Mouse (Mus musculus): ENCODE measurements around the gene Morc1. TPM values are rescaled to one million over a fixed set of nuclear protein-coding genes. Genes with fewer than 3 reads are reported as not detected.

Morc1 gene
- total and polyA plus RNA-seq, 3 experiments = 0.64 TPM; not detected in 2

DNA sequence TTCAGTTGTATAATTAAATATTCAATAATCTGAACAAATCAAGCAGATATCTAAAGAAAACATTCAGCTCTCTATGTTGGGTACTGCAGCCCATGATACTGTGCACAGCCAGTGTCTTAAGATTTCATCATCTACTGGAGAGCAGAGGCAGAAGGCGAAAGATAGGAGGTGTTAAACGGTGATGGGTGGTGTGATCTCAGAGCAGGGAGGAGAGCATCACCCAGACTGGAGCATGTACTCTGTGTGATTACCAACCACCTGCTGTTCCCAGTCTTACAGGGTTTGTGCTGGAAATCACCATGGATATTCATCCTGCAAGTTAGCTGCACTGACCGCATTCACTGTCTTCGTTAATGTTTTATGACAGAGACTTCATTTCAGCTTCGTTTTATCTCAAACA lies 106.1 kb downstream of the Morc1 start:
- H3K9me3 ChIP-seq (replicated peaks; ENCODE audit: low read length) = peaks cover 29% of the 10 kb centered on the region
- H3K27ac ChIP-seq (ENCODE audit: insufficient read depth, low read depth) = no peak overlapping the region
- TF ChIP-seq IRF4 (IDR thresholded peaks at IDR 0.05; ENCODE audit: low read depth, low read length) (no peak), UBTF (IDR thresholded peaks at IDR 0.05; ENCODE audit: low read depth, low read length) (no peak), E2F4 (IDR thresholded peaks at IDR 0.05; ENCODE audit: insufficient replicate concordance, low read depth, low read length) (no peak), ETS1 (conservative IDR thresholded peaks at IDR 0.05; ENCODE audit: low read depth, low read length) (no peak), RAD21 (IDR thresholded peaks at IDR 0.05; ENCODE audit: low read depth, low read length) (no peak), SMC3 (IDR thresholded peaks at IDR 0.05; ENCODE audit: low read depth, low read length) (no peak), MAFK (IDR thresholded peaks at IDR 0.05; ENCODE audit: insufficient replicate concordance, low read length) (no peak), ZMIZ1 (IDR thresholded peaks at IDR 0.05; ENCODE audit: low read depth, low read length) (no peak), MYC (IDR thresholded peaks at IDR 0.05; ENCODE audit: low read depth, low read length) (no peak), GABPA (IDR thresholded peaks at IDR 0.05; ENCODE audit: insufficient replicate concordance, low read depth, low read length) (no peak), RCOR1 (conservative IDR thresholded peaks at IDR 0.05; ENCODE audit: low read depth, low read length) (no peak)
- in situ Hi-C loops (cut with MboI; ENCODE audit: low pct_ligation_motif_present, low pct_unique_long_range_greater_than_20kb, low sequenced_read_pairs) = no loop called here
- H3K79me2 ChIP-seq (replicated peaks; ENCODE audit: control insufficient read depth, extremely low read depth, insufficient read depth, poor library complexity, severe bottlenecking) = no peaks in the 10 kb centered on the region
- H3K4me3 ChIP-seq (replicated peaks in 1 of 3; ENCODE audit: low read depth in 2 of 3, low read length in 2 of 3, poor library complexity in 1 of 3) = no peak overlapping the region
- H3K4me1 ChIP-seq (ENCODE audit: control insufficient read depth in 1 of 2, insufficient read depth in 2 of 2) = no peaks in the 10 kb centered on the region
- H3K4me2 ChIP-seq (ENCODE audit: insufficient read depth, low read depth, poor library complexity, severe bottlenecking) = no peak overlapping the region
- no peaks in the 10 kb centered on the region for H3K27me3 ChIP-seq (replicated peaks)
- no peaks in the 10 kb centered on the region for H3K36me3 ChIP-seq (replicated peaks in 1 of 2; ENCODE audit: control insufficient read depth in 1 of 2, insufficient read depth in 1 of 2, low read length in 1 of 2)
- H3K9ac ChIP-seq (ENCODE audit: insufficient read depth, low read depth) = no peak overlapping the region
- dilution Hi-C loops (cut with MboI; ENCODE audit: extremely low pct_ligation_motif_present, extremely low pct_unique_long_range_greater_than_20kb, low sequenced_read_pairs) = no loop called here
- no peak for DNase-seq (ENCODE audit: extremely low read depth)

DNA sequence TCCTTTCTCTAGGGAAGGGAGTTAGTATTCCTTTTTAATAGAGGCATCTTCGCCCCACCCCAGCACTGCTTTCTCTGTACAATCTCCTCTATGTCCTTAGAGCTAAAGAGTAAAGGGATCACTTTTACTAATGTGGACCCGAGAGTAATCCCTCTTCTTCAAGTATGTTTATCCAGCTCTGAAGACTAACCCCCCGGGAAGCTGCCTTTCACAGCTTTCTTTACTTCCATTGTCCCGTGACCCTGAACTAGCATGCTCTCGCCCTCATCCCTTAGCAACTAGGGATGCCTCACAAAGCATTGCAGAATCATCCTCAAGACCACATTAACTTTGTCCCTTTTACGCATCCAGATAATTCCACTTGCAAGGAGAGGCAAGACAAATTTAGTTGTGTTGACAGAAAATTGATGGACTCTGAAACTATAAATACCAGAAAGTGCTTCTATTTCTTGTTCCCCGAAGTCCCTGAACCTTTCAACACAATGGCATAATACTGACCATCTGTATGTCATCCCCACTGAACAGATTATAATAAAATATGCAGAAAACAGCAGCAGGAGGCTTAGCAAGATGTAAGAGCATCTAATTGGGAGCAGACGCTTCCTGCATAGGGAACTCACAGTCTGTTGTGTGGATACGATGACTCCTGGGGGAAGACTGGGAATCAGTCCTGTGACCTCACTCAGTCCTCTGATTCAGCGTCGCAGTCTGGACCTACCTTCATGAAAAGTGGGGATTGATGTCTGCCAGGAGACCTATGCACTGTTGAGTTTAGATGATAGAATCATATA lies 131.4 kb downstream of the Morc1 start:
- no peak for TF ChIP-seq USF1 (IDR thresholded peaks at IDR 0.05; ENCODE audit: low read depth, low read length)
- no peak for TF ChIP-seq PAX5 (IDR thresholded peaks at IDR 0.05; ENCODE audit: low read length)
- TF ChIP-seq ELF1 (IDR thresholded peaks at IDR 0.05; ENCODE audit: low read depth, low read length) = no peak
- no peak for TF ChIP-seq BHLHE40 (IDR thresholded peaks at IDR 0.05; ENCODE audit: low read depth, low read length)
- no peak for TF ChIP-seq MEF2A (IDR thresholded peaks at IDR 0.05; ENCODE audit: borderline replicate concordance, low read depth, low read length)
- TF ChIP-seq SMC3 (IDR thresholded peaks at IDR 0.05; ENCODE audit: low read depth, low read length) = no peak
- no peak for TF ChIP-seq MAZ (IDR thresholded peaks at IDR 0.05; ENCODE audit: low read depth, low read length)
- TF ChIP-seq RCOR1 (conservative IDR thresholded peaks at IDR 0.05; ENCODE audit: low read depth, low read length) = no peak
- no peak for TF ChIP-seq CHD1 (IDR thresholded peaks at IDR 0.05; ENCODE audit: low read depth, low read length)
- TF ChIP-seq POLR2A (IDR thresholded peaks at IDR 0.05; ENCODE audit: low read depth, low read length) = no peak
- TF ChIP-seq GABPA (IDR thresholded peaks at IDR 0.05; ENCODE audit: insufficient replicate concordance, low read depth, low read length) = no peak
- no peak for TF ChIP-seq ZKSCAN1 (IDR thresholded peaks at IDR 0.05; ENCODE audit: borderline replicate concordance, low read depth, low read length)
- no peak for TF ChIP-seq NRF1 (IDR thresholded peaks at IDR 0.05; ENCODE audit: low read depth, low read length)
- no peak for TF ChIP-seq SIN3A (IDR thresholded peaks at IDR 0.05; ENCODE audit: low read length)
- no peak for TF ChIP-seq MAFK (IDR thresholded peaks at IDR 0.05; ENCODE audit: insufficient replicate concordance, low read length)
- no peak for TF ChIP-seq NELFE (IDR thresholded peaks at IDR 0.05; ENCODE audit: low read depth, low read length)
- TF ChIP-seq UBTF (IDR thresholded peaks at IDR 0.05; ENCODE audit: low read depth, low read length) = no peak
- H3K79me2 ChIP-seq (replicated peaks; ENCODE audit: control insufficient read depth, extremely low read depth, insufficient read depth, poor library complexity, severe bottlenecking) = no peaks in the 10 kb centered on the region
- no peak overlapping the region for H3K4me2 ChIP-seq (ENCODE audit: insufficient read depth, low read depth, poor library complexity, severe bottlenecking)
- no peak overlapping the region for H3K27ac ChIP-seq (ENCODE audit: insufficient read depth, low read depth)
- H3K36me3 ChIP-seq (replicated peaks in 1 of 2; ENCODE audit: control insufficient read depth in 1 of 2, insufficient read depth in 1 of 2, low read length in 1 of 2) = no peaks in the 10 kb centered on the region
- H3K4me1 ChIP-seq (ENCODE audit: control insufficient read depth in 1 of 2, insufficient read depth in 2 of 2) = no peaks in the 10 kb centered on the region
- no peaks in the 10 kb centered on the region for H3K27me3 ChIP-seq (replicated peaks)
- no peak overlapping the region for H3K4me3 ChIP-seq (replicated peaks in 1 of 3; ENCODE audit: low read depth in 2 of 3, low read length in 2 of 3, poor library complexity in 1 of 3)
- peaks cover 61% of the 10 kb centered on the region for H3K9me3 ChIP-seq (replicated peaks; ENCODE audit: low read length)
- DNase-seq (ENCODE audit: extremely low read depth) = no peak
- in situ Hi-C loops (cut with MboI; ENCODE audit: low pct_ligation_motif_present, low pct_unique_long_range_greater_than_20kb, low sequenced_read_pairs) (no loop called here), dilution Hi-C loops (cut with MboI; ENCODE audit: extremely low pct_ligation_motif_present, extremely low pct_unique_long_range_greater_than_20kb, low sequenced_read_pairs) (no loop called here)
- H3K9ac ChIP-seq (ENCODE audit: insufficient read depth, low read depth) = no peak overlapping the region
